Mouse (Mus musculus): Measurements from ENCODE around the gene Olfr959. TPM values are rescaled to one million over a fixed set of nuclear protein-coding genes. Genes with fewer than 3 reads are reported as not detected.

Gene Olfr959
- polyA plus RNA-seq, 2 experiments: not detected

- ATAC-seq (ENCODE audit: insufficient read depth): no peak
- Histone ChIP-seq H3K27me3 (ENCODE audit: control insufficient read depth, insufficient read depth, low read length) (no peaks in the 10 kb centered on the region), H3K36me3 (replicated peaks; ENCODE audit: control insufficient read depth, insufficient read depth, low read depth) (no peaks in the 10 kb centered on the region), H3K27ac (no peak within 1 kb of the TSS), H3K4me2 (ENCODE audit: low read depth) (no peak within 1 kb of the TSS), H3K9ac (replicated peaks) (no peak within 1 kb of the TSS), H3K4me1 (replicated peaks; ENCODE audit: control insufficient read depth in 2 of 2, insufficient read depth in 2 of 2, low read length in 1 of 2) (no peaks in the 10 kb centered on the region), H3K9me3 (ENCODE audit: control insufficient read depth, low read length) (no peaks in the 10 kb centered on the region), H3K4me3 (ENCODE audit: insufficient read depth in 1 of 2, low read depth in 2 of 2, low read length in 2 of 2) (no peak within 1 kb of the TSS)
- TF ChIP-seq CTCF (IDR thresholded peaks at IDR 0.05; ENCODE audit: low read depth): no peak
- no peak for TF ChIP-seq EP300 (IDR thresholded peaks at IDR 0.05; ENCODE audit: low read depth)
- no peak for DNase-seq (ENCODE audit: low read depth in 3 of 3, low spot score in 3 of 3)
- 47% methylated on average over 3 of the region's 3 CpGs for WGBS (ENCODE audit: insufficient replicate concordance)
These were observed 35.0 kb upstream of the Olfr959 start, which contains the start of gene Olfr148 for GRCm38 (mm10) chr9:39610355-39610754. Olfr148 (plus strand) TSS chr9:39610655.

GRCm38 (mm10) chr9:39608497-39608896 is 33.1 kb upstream of the Olfr959 start:
- no peak for ATAC-seq (ENCODE audit: insufficient read depth)
- Histone ChIP-seq H3K4me1 (replicated peaks; ENCODE audit: control insufficient read depth in 2 of 2, insufficient read depth in 2 of 2, low read length in 1 of 2) (no peaks in the 10 kb centered on the region), H3K9me3 (ENCODE audit: control insufficient read depth, low read length) (no peaks in the 10 kb centered on the region), H3K4me3 (ENCODE audit: insufficient read depth in 1 of 2, low read depth in 2 of 2, low read length in 2 of 2) (no peak overlapping the region), H3K36me3 (replicated peaks; ENCODE audit: control insufficient read depth, insufficient read depth, low read depth) (no peaks in the 10 kb centered on the region), H3K4me2 (ENCODE audit: low read depth) (no peak overlapping the region), H3K9ac (replicated peaks) (no peak overlapping the region), H3K27me3 (ENCODE audit: control insufficient read depth, insufficient read depth, low read length) (no peaks in the 10 kb centered on the region), H3K27ac (no peak overlapping the region)
- DNase-seq (ENCODE audit: low read depth in 3 of 3, low spot score in 3 of 3): no peak
- TF ChIP-seq EP300 (IDR thresholded peaks at IDR 0.05; ENCODE audit: low read depth): no peak
- TF ChIP-seq CTCF (IDR thresholded peaks at IDR 0.05; ENCODE audit: low read depth): no peak

- 0% methylated on average over 8 of the region's 8 CpGs for WGBS (ENCODE audit: insufficient replicate concordance)
- no peak for TF ChIP-seq CTCF (IDR thresholded peaks at IDR 0.05; ENCODE audit: low read depth)
- no peak for TF ChIP-seq EP300 (IDR thresholded peaks at IDR 0.05; ENCODE audit: low read depth)
- H3K4me3 ChIP-seq (ENCODE audit: insufficient read depth in 1 of 2, low read depth in 2 of 2, low read length in 2 of 2): no peak within 1 kb of the TSS
- H3K36me3 ChIP-seq (replicated peaks; ENCODE audit: control insufficient read depth, insufficient read depth, low read depth): no peaks in the 10 kb centered on the region
- H3K9me3 ChIP-seq (ENCODE audit: control insufficient read depth, low read length): no peaks in the 10 kb centered on the region
- H3K4me2 ChIP-seq (ENCODE audit: low read depth): 0 out of 2 replicates have a peak within 1 kb of the TSS, but pooled peaks have one; percentile 6
- no peaks in the 10 kb centered on the region for H3K4me1 ChIP-seq (replicated peaks; ENCODE audit: control insufficient read depth in 2 of 2, insufficient read depth in 2 of 2, low read length in 1 of 2)
- ATAC-seq (ENCODE audit: insufficient read depth) (no peak), DNase-seq (ENCODE audit: low read depth in 3 of 3, low spot score in 3 of 3) (no peak)
- no peak within 1 kb of the TSS for H3K27ac ChIP-seq
- no peak within 1 kb of the TSS for H3K9ac ChIP-seq (replicated peaks)
- no peaks in the 10 kb centered on the region for H3K27me3 ChIP-seq (ENCODE audit: control insufficient read depth, insufficient read depth, low read length)
These were observed 28.7 kb upstream of the Olfr959 start, which contains the start of gene AW551984 for GRCm38 (mm10) chr9:39603999-39604453. AW551984 (minus strand) TSS chr9:39604403.

GRCm38 (mm10) chr9:39603333-39603845 is 28.0 kb upstream of the Olfr959 start:
- Histone ChIP-seq H3K4me3 (ENCODE audit: insufficient read depth in 1 of 2, low read depth in 2 of 2, low read length in 2 of 2) (no peak overlapping the region), H3K27me3 (ENCODE audit: control insufficient read depth, insufficient read depth, low read length) (no peaks in the 10 kb centered on the region), H3K9me3 (ENCODE audit: control insufficient read depth, low read length) (no peaks in the 10 kb centered on the region), H3K9ac (replicated peaks) (no peak overlapping the region), H3K27ac (no peak overlapping the region), H3K36me3 (replicated peaks; ENCODE audit: control insufficient read depth, insufficient read depth, low read depth) (no peaks in the 10 kb centered on the region), H3K4me2 (ENCODE audit: low read depth) (no peak overlapping the region), H3K4me1 (replicated peaks; ENCODE audit: control insufficient read depth in 2 of 2, insufficient read depth in 2 of 2, low read length in 1 of 2) (no peaks in the 10 kb centered on the region)
- DNase-seq (ENCODE audit: low read depth in 3 of 3, low spot score in 3 of 3) (no peak), ATAC-seq (ENCODE audit: insufficient read depth) (no peak)
- TF ChIP-seq EP300 (IDR thresholded peaks at IDR 0.05; ENCODE audit: low read depth) (no peak), CTCF (IDR thresholded peaks at IDR 0.05; ENCODE audit: low read depth) (no peak)
- 3% methylated on average over 9 of the region's 9 CpGs for WGBS (ENCODE audit: insufficient replicate concordance)

- DNase-seq (ENCODE audit: low read depth in 3 of 3, low spot score in 3 of 3): no peak
- H3K4me3 ChIP-seq (ENCODE audit: insufficient read depth in 1 of 2, low read depth in 2 of 2, low read length in 2 of 2): 0 out of 4 replicates have a peak overlapping the region, but pooled peaks of 1 of the 2 experiments have one; percentile 27
These were observed 27.4 kb upstream of the Olfr959 start for GRCm38 (mm10) chr9:39602536-39603332.

More at GRCm38 (mm10) chr9:39602536-39603332, 27.4 kb upstream of the Olfr959 start:
- no peaks in the 10 kb centered on the region for H3K4me1 ChIP-seq (replicated peaks; ENCODE audit: control insufficient read depth in 2 of 2, insufficient read depth in 2 of 2, low read length in 1 of 2)
- no peak overlapping the region for H3K9ac ChIP-seq (replicated peaks)
- H3K36me3 ChIP-seq (replicated peaks; ENCODE audit: control insufficient read depth, insufficient read depth, low read depth): no peaks in the 10 kb centered on the region
- no peak for TF ChIP-seq EP300 (IDR thresholded peaks at IDR 0.05; ENCODE audit: low read depth)
- no peak for TF ChIP-seq CTCF (IDR thresholded peaks at IDR 0.05; ENCODE audit: low read depth)
- ATAC-seq (ENCODE audit: insufficient read depth): no peak
- 2% methylated on average over 18 of the region's 19 CpGs for WGBS (ENCODE audit: insufficient replicate concordance)
- H3K9me3 ChIP-seq (ENCODE audit: control insufficient read depth, low read length): no peaks in the 10 kb centered on the region
- H3K27me3 ChIP-seq (ENCODE audit: control insufficient read depth, insufficient read depth, low read length): no peaks in the 10 kb centered on the region
- H3K4me2 ChIP-seq (ENCODE audit: low read depth): no peak overlapping the region
- no peak overlapping the region for H3K27ac ChIP-seq

All from liver, embryonic 14.5 days (tissue).